Mouse (Mus musculus): ENCODE measurements at regions not wholly inside any gene's neighbourhood (a gene's known extent, or its start where the extent isn't known, plus 50 kb on each side); places are given as distances from the start of the nearest gene placed in this dataset.

DNA sequence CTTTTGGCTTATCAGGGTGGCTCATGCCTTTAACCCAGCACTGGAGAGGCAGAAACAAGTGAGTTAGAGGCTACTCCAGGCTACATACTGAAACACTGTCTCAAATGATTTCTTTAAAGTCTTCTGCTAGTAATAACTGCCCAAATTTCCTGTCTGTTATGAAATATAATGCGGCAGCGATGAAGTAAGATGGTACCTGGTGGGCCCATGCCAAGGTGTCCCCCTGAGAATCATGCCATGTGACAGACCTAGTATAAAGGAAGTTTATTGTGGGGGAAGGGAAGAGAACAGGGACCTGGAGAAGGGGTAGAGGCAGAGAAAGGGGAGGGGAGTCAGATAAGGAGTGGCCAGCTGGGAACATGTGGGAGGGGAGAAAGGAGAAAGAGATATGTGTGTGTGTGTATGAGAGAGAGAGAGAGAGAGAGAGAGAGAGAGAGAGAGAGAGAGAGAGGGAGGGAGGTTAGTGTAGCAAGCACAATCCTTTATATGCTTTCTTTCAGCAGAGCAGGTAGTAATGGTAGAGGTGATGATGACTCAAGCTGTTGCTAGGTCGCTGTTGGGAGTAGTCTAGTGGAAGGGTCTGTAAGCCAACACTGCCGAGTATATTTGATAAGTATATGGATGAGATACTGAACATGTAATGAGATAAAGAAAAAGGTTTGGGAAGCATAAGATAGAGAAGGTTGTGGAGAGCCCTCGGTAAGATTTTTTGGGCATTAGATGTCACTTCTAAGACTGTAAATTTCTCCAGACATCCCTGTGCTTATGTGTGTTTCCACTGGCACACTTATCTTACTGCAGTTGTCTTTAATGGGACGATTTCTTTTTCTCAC is 71.1 kb upstream of the Dph5 start:
- no peak for ATAC-seq (ENCODE audit: insufficient number of reproducible peaks, low FRiP score, low TSS enrichment, low read depth)
- H3K36me3 ChIP-seq: no peaks in the 10 kb centered on the region
- no peak overlapping the region for H3K4me2 ChIP-seq (replicated peaks)
- H3K27ac ChIP-seq (replicated peaks): peak overlapping the region; percentile 45; the same call in 1 of the 2 replicates
- H3K4me1 ChIP-seq: peaks cover 9% of the 10 kb centered on the region; the same call in 1 of the 2 replicates
- no peak overlapping the region for H3K9ac ChIP-seq
- H3K4me3 ChIP-seq (replicated peaks): no peak overlapping the region
- no peaks in the 10 kb centered on the region for H3K9me3 ChIP-seq (replicated peaks)
- WGBS: 89% methylated on average over 6 of the region's 6 CpGs
- no peaks in the 10 kb centered on the region for H3K27me3 ChIP-seq

DNA sequence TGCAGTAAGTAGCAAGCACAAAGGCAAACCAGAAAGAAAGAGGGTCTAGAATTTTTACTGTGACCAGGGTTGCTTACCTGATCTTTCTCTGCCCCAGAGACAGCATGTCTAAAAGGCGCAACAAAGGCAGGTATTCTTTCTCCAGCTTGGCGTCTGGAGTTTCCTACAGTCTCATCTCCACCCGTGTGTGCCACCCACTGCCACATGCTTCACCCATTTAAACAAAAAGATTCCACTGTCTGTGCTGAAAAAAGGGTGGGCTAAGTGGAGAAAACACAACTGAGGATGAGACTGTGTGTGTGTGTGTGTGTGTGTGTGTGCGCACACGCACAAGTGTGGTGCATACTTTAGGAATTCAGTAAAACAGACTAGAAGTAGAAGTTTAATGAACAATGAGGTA is 69.9 kb upstream of the Dph5 start:
- no peak overlapping the region for H3K27ac ChIP-seq (replicated peaks)
- no peaks in the 10 kb centered on the region for H3K27me3 ChIP-seq
- peaks cover 9% of the 10 kb centered on the region; the same call in 1 of the 2 replicates for H3K4me1 ChIP-seq
- no peak overlapping the region for H3K4me3 ChIP-seq (replicated peaks)
- ATAC-seq (ENCODE audit: insufficient number of reproducible peaks, low FRiP score, low TSS enrichment, low read depth): no peak
- H3K9ac ChIP-seq: no peak overlapping the region
- no peaks in the 10 kb centered on the region for H3K36me3 ChIP-seq
- 86% methylated on average over 5 of the region's 5 CpGs for WGBS
- H3K9me3 ChIP-seq (replicated peaks): no peaks in the 10 kb centered on the region
- no peak overlapping the region for H3K4me2 ChIP-seq (replicated peaks)

DNA sequence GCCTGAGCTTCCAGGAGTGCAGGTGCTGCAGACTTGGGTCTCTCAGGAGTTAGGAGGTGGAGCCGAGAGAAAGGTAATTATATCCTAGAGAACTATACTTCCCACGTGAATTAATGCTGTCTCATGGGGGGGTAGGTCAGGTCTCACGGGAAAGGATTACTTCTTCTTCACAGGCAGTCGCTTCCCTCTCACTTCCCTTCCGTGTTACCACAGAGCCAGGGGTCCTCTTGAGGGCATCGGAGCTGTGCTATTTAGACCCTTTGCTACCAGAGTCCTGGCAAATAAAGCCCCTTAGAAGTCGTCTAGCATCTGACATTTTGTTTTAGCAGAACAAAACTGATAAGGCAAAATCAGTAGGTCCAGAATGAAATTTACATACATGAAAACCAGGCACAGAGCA is 68.9 kb upstream of the Dph5 start:
- Histone ChIP-seq H3K36me3 (no peaks in the 10 kb centered on the region), H3K27ac (replicated peaks) (no peak overlapping the region), H3K27me3 (no peaks in the 10 kb centered on the region), H3K4me3 (replicated peaks) (no peak overlapping the region), H3K4me2 (replicated peaks) (peak overlapping the region; percentile 30), H3K4me1 (peaks cover 9% of the 10 kb centered on the region; the same call in 1 of the 2 replicates), H3K9me3 (replicated peaks) (no peaks in the 10 kb centered on the region), H3K9ac (no peak overlapping the region)
- ATAC-seq (ENCODE audit: insufficient number of reproducible peaks, low FRiP score, low TSS enrichment, low read depth): peak; percentile 79; the same call in 1 of the 2 replicates
- WGBS: 43% methylated on average over 7 of the region's 7 CpGs

DNA sequence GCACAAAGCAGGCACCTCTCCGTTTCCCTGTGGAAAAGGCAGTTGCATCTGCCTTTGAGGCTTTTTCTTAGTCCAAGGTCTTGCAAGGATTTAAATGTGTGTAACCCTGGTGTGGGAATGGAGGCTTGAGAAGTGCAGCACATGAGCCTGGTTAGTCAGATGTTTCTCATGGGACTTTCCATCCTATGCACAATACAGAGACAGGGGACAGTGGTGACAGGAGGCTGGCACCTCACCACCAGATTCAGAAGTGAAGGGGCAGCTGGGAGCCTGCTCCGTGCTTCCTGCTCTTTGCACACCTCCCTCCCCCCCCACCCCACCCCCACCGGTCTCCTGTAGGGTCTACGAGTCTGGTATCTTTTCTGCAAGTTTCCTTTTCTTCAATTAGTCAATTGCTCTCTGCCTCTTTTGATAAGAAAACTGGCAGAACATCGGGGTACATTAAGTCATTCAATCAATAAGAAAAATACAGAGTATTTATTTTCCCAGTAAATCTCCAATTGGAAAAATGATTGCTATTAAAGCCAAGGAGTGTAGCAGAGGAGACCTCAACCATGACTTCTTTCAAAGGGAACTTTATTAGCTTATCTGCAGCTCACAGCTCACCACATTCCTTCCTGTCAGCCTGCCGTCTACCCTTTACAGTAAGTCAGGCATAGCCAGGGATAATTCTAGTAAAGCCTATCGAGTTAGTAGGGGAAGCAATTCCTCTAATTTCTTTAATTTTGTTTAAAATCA is 68.1 kb upstream of the Dph5 start:
- no peak overlapping the region for H3K27ac ChIP-seq (replicated peaks)
- H3K9ac ChIP-seq: no peak overlapping the region
- H3K4me2 ChIP-seq (replicated peaks): no peak overlapping the region
- H3K27me3 ChIP-seq: no peaks in the 10 kb centered on the region
- no peak for ATAC-seq (ENCODE audit: insufficient number of reproducible peaks, low FRiP score, low TSS enrichment, low read depth)
- WGBS: 48% methylated on average over 7 of the region's 7 CpGs
- no peaks in the 10 kb centered on the region for H3K36me3 ChIP-seq
- H3K4me1 ChIP-seq: peaks cover 9% of the 10 kb centered on the region; the same call in 1 of the 2 replicates
- H3K4me3 ChIP-seq (replicated peaks): no peak overlapping the region
- H3K9me3 ChIP-seq (replicated peaks): no peaks in the 10 kb centered on the region

DNA sequence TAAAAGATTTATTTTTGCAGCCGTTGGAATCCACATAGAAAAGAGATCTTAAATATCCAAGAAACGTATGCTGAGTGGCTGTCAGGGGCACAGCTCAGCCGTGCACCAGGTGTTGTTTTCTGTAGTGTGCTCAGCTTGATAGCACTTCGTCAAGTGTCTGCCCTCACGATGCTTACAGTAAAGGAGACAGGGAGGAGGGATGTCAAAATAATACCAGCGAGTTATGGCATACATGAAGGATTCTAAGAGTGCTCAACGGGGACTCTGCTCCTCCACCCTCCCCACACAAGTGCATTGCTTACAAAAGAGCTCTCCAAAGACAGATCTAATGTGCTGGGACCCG is 67.5 kb upstream of the Dph5 start:
- Histone ChIP-seq H3K9ac (no peak overlapping the region), H3K4me3 (replicated peaks) (no peak overlapping the region), H3K9me3 (replicated peaks) (no peaks in the 10 kb centered on the region), H3K27ac (replicated peaks) (no peak overlapping the region), H3K4me1 (peaks cover 9% of the 10 kb centered on the region; the same call in 1 of the 2 replicates), H3K27me3 (no peaks in the 10 kb centered on the region), H3K36me3 (no peaks in the 10 kb centered on the region), H3K4me2 (replicated peaks) (no peak overlapping the region)
- no peak for ATAC-seq (ENCODE audit: insufficient number of reproducible peaks, low FRiP score, low TSS enrichment, low read depth)
- 62% methylated on average over 8 of the region's 8 CpGs for WGBS

DNA sequence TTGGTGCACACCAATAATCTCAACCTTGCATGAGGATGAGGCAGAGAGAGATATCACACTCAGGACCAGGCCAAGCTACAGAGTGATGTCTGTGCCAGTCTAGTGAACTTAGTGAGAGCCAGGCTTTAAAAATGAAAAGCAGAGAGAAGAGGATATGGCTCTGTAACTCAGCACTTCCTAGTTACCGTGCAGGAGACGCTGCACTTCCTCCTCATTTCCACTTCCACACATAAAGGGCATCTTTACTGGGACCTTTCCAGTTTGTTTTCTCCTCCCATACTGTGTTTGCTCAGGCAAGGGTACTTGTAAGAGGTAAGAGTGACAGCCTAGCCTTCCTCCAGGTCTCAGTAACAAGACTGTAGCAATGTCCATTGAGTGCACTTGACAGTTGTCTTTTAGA is 66.0 kb upstream of the Dph5 start:
- whole genome bisulfite sequencing: 86% methylated on average over 2 of the region's 2 CpGs
- Histone ChIP-seq H3K27me3 (no peaks in the 10 kb centered on the region), H3K4me2 (replicated peaks) (no peak overlapping the region), H3K9ac (no peak overlapping the region), H3K36me3 (no peaks in the 10 kb centered on the region), H3K27ac (replicated peaks) (no peak overlapping the region), H3K9me3 (replicated peaks) (no peaks in the 10 kb centered on the region), H3K4me1 (peaks cover 9% of the 10 kb centered on the region; the same call in 1 of the 2 replicates), H3K4me3 (replicated peaks) (no peak overlapping the region)
- ATAC-seq (ENCODE audit: insufficient number of reproducible peaks, low FRiP score, low TSS enrichment, low read depth): no peak

DNA sequence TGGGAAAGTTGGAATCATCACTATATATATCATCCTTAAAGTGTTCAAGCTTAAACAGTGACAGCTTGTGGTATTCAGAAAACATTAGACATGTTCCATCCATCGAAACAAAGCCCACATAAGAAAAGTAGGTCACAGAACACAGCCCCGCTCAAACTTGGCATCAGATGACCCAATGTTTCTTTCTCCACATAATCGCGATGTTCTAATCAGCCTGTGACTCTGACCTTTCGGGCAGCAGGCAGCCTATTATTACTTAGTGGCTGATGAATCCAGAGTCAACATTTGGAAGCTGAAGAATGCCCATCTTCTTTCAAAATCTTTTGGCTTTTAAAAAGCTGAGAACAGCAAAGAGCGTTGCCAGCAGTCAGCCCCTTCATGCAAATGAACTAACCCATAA is 65.1 kb upstream of the Dph5 start:
- Histone ChIP-seq H3K4me1 (peaks cover 9% of the 10 kb centered on the region; the same call in 1 of the 2 replicates), H3K9me3 (replicated peaks) (no peaks in the 10 kb centered on the region), H3K9ac (no peak overlapping the region), H3K4me2 (replicated peaks) (no peak overlapping the region), H3K27me3 (no peaks in the 10 kb centered on the region), H3K27ac (replicated peaks) (no peak overlapping the region), H3K4me3 (replicated peaks) (no peak overlapping the region), H3K36me3 (no peaks in the 10 kb centered on the region)
- no peak for ATAC-seq (ENCODE audit: insufficient number of reproducible peaks, low FRiP score, low TSS enrichment, low read depth)
- 69% methylated on average over 6 of the region's 6 CpGs for WGBS

DNA sequence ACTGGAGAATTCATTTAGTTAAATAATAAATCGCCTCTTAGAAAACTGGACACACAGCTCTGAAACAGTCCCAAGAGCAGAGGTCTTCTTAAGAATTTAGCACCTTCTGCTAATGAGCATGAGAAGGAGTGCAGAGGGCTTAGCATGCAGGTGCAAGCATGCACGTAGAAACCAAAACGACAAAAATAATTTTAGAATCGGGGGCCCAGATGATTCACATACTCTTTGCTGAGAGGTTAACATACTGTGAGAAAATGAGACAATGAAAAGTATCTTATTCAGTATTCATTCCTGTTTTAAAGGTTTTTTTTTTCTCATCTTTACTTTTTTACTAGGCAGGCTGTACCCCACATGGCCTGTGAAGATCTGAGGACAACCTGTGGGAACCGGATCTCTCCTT is 63.9 kb upstream of the Dph5 start:
- Histone ChIP-seq H3K9ac (no peak overlapping the region), H3K27ac (replicated peaks) (no peak overlapping the region), H3K36me3 (no peaks in the 10 kb centered on the region), H3K4me3 (replicated peaks) (no peak overlapping the region), H3K4me2 (replicated peaks) (no peak overlapping the region), H3K27me3 (no peaks in the 10 kb centered on the region), H3K4me1 (peaks cover 1% of the 10 kb centered on the region; the same call in 1 of the 2 replicates), H3K9me3 (replicated peaks) (no peaks in the 10 kb centered on the region)
- no peak for ATAC-seq (ENCODE audit: insufficient number of reproducible peaks, low FRiP score, low TSS enrichment, low read depth)
- WGBS: 80% methylated on average over 5 of the region's 5 CpGs

DNA sequence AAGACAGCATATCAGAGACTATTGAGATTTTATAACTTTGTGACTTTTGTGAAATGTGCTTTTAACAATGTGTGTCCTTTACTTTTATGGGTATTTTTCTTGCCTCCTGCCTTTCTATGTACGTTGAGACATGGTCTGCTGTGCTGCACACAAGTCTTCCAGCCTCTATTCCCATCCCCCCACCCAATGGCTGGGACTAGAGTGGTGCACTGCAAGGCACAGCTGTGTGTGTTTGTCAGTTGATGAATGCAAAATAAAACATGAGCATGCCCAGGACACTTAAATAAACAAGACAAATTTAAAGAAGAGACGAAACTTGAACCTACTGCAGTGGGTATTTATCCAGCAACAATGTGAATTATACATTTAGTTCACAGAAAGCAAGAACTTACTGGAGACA is 62.8 kb upstream of the Dph5 start:
- no peak overlapping the region for H3K9ac ChIP-seq
- no peak overlapping the region for H3K4me2 ChIP-seq (replicated peaks)
- no peak overlapping the region for H3K27ac ChIP-seq (replicated peaks)
- no peak overlapping the region for H3K4me3 ChIP-seq (replicated peaks)
- no peak for ATAC-seq (ENCODE audit: insufficient number of reproducible peaks, low FRiP score, low TSS enrichment, low read depth)
- no peaks in the 10 kb centered on the region for H3K36me3 ChIP-seq
- no peaks in the 10 kb centered on the region for H3K4me1 ChIP-seq
- WGBS: 45% methylated on average over 2 of the region's 2 CpGs
- H3K27me3 ChIP-seq: no peaks in the 10 kb centered on the region
- no peaks in the 10 kb centered on the region for H3K9me3 ChIP-seq (replicated peaks)

DNA sequence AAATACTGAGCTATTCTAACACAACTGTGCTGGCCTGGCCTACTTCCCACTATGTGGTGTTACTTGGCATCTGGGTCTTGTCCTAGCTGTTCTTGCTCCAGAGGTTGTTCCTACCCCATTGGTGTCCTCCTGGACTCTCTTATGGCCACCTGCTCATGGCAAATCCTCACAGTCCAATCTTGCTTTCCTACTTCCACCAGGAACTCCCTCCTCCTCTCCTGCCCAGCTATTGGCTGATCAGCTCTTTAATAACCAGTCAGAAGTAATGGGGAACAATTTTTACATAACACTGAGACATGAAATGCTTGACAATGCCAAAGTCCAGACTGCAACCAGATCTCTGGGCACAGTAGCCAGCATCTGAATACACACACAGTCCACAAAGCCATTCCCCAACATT is 52.3 kb upstream of the Dph5 start:
- ATAC-seq (ENCODE audit: insufficient number of reproducible peaks, low FRiP score, low TSS enrichment, low read depth): no peak
- no peaks in the 10 kb centered on the region for H3K36me3 ChIP-seq
- H3K27ac ChIP-seq (replicated peaks): no peak overlapping the region
- H3K4me3 ChIP-seq (replicated peaks): no peak overlapping the region
- H3K4me1 ChIP-seq: no peaks in the 10 kb centered on the region
- no peak overlapping the region for H3K4me2 ChIP-seq (replicated peaks)
- H3K9ac ChIP-seq: no peak overlapping the region
- no peaks in the 10 kb centered on the region for H3K9me3 ChIP-seq (replicated peaks)
- H3K27me3 ChIP-seq: no peaks in the 10 kb centered on the region

DNA sequence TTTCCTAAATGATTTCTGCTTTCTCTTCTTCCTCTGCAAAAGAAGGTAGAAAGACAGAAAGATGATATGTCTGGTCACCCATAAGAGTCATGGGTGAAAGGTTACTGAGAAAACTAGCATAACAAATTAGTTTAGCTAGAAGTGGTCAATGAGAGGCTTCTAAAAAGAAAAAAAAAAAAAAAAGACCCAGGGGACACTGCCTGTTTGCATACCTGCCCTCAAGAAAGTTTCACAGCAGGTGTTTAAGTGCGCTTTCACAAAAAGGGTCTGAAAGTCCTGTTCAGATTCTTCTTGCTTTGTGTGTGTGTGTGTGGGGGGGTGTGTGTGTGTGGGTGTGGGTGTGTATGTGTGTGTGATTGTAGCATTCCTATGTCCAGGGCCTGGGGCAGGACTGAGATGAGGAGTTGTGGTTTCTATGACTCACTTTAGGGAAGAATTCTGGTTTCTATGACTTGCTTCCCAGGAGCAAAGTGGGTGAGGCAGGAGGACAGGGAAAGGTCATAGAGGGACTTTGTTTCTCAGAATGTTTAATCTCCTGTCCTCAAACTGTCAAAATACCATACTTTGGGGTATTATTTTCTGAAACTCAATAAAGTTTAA is 49.9 kb upstream of the Dph5 start:
- no peak overlapping the region for H3K4me2 ChIP-seq (replicated peaks)
- 68% methylated on average over 1 of the region's 1 CpGs for WGBS
- H3K9me3 ChIP-seq (replicated peaks): no peaks in the 10 kb centered on the region
- no peaks in the 10 kb centered on the region for H3K36me3 ChIP-seq
- no peaks in the 10 kb centered on the region for H3K4me1 ChIP-seq
- no peaks in the 10 kb centered on the region for H3K27me3 ChIP-seq
- no peak overlapping the region for H3K9ac ChIP-seq
- H3K4me3 ChIP-seq (replicated peaks): no peak overlapping the region
- ATAC-seq (ENCODE audit: insufficient number of reproducible peaks, low FRiP score, low TSS enrichment, low read depth): no peak
- H3K27ac ChIP-seq (replicated peaks): no peak overlapping the region
